In genomic region chr7:143054612-143054965, GRCm38 (mm10) we compare ENCODE assay signal across 8 mouse cellular contexts. TPM values are rescaled to one million over a fixed set of nuclear protein-coding genes. Genes with fewer than 3 reads are reported as not detected.
DNase-seq lines count a peak whose midpoint lies in the region; ATAC-seq and TF ChIP-seq lines count a peak whose summit lies in the region.

No protein-coding gene starts in this region.

- no peak for DNase-seq in lung, postnatal 0 days (ENCODE audit: low spot score)
- no peak for DNase-seq in lung, postnatal 4 days
- DNase-seq in forebrain, embryonic 14.5 days (ENCODE audit: low spot score): no peak
- DNase-seq in urinary bladder, postnatal 25 days (ENCODE audit: low spot score): no peak
- DNase-seq in right cerebral cortex, postnatal 10 days (ENCODE audit: low spot score in 2 of 2): no peak
- DNase-seq in kidney, postnatal 25 days: no peak

- H3K9ac ChIP-seq in lung, postnatal 0 days (replicated peaks; ENCODE audit: low read depth): peak overlapping the region; percentile 88
- H3K9ac ChIP-seq in forebrain, embryonic 14.5 days (ENCODE audit: low read length): peak overlapping the region; percentile 92; the same call in 1 of the 2 replicates
- H3K9ac ChIP-seq in limb, embryonic 12.5 days (replicated peaks): peak overlapping the region; percentile 94

- H3K27me3 ChIP-seq in lung, postnatal 0 days (replicated peaks; ENCODE audit: insufficient read depth, low read length): no peaks in the 10 kb centered on the region
- H3K27me3 ChIP-seq in forebrain, embryonic 14.5 days (replicated peaks; ENCODE audit: control insufficient read depth, insufficient read depth, low read length): no peaks in the 10 kb centered on the region
- H3K27me3 ChIP-seq in limb, embryonic 12.5 days: no peaks in the 10 kb centered on the region
- no peaks in the 10 kb centered on the region for H3K27me3 ChIP-seq in small intestine, adult 2 months (ENCODE audit: control insufficient read depth, insufficient read depth, low read length)

- peak overlapping the region; percentile 90 for H3K4me3 ChIP-seq in lung, postnatal 0 days (ENCODE audit: low read depth, low read length)
- peak overlapping the region; percentile 86 for H3K4me3 ChIP-seq in forebrain, embryonic 14.5 days (ENCODE audit: low read depth, low read length)
- H3K4me3 ChIP-seq in limb, embryonic 12.5 days (replicated peaks): peak overlapping the region; percentile 90
- H3K4me3 ChIP-seq in small intestine, adult 2 months (ENCODE audit: low read depth, low read length): peak overlapping the region; percentile 87

- no peak for TF ChIP-seq CTCF in lung, postnatal 0 days (IDR thresholded peaks at IDR 0.05)
- TF ChIP-seq CTCF in small intestine, adult 2 months (IDR thresholded peaks at IDR 0.05; ENCODE audit: extremely low read depth, insufficient read length, insufficient replicate concordance, low read depth, low read length): no peak

- no peak for TF ChIP-seq POLR2A in small intestine, adult 2 months (IDR thresholded peaks at IDR 0.05; ENCODE audit: low read depth, low read length)

- no peaks in the 10 kb centered on the region for H3K9me3 ChIP-seq in lung, postnatal 0 days (ENCODE audit: low read length)
- no peaks in the 10 kb centered on the region for H3K9me3 ChIP-seq in forebrain, embryonic 14.5 days (replicated peaks; ENCODE audit: control insufficient read depth, low read length)
- H3K9me3 ChIP-seq in limb, embryonic 12.5 days: no peaks in the 10 kb centered on the region

- peak overlapping the region; percentile 86 for H3K4me2 ChIP-seq in lung, postnatal 0 days (replicated peaks; ENCODE audit: low read depth, low read length)
- peak overlapping the region; percentile 80 for H3K4me2 ChIP-seq in forebrain, embryonic 14.5 days (ENCODE audit: low read length)
- peak overlapping the region; percentile 83 for H3K4me2 ChIP-seq in limb, embryonic 12.5 days

- 29% methylated on average over 3 of the region's 3 CpGs for WGBS in lung, postnatal 0 days
- WGBS in forebrain, embryonic 14.5 days: 65% methylated on average over 3 of the region's 3 CpGs
- WGBS in limb, embryonic 12.5 days: 50% methylated on average over 3 of the region's 3 CpGs
- WGBS in small intestine, adult 2 months: 25% methylated on average over 3 of the region's 3 CpGs

- TF ChIP-seq EP300 in lung, postnatal 0 days (IDR thresholded peaks at IDR 0.05): no peak

- H3K4me1 ChIP-seq in lung, postnatal 0 days (ENCODE audit: insufficient read depth, low read depth, low read length): peaks cover 60% of the 10 kb centered on the region
- H3K4me1 ChIP-seq in forebrain, embryonic 14.5 days (ENCODE audit: control insufficient read depth, insufficient read depth, low read length): peaks cover 20% of the 10 kb centered on the region
- peaks cover 57% of the 10 kb centered on the region for H3K4me1 ChIP-seq in limb, embryonic 12.5 days (replicated peaks)
- H3K4me1 ChIP-seq in small intestine, adult 2 months (ENCODE audit: control insufficient read depth, insufficient read depth, insufficient read length, low read length): peaks cover 60% of the 10 kb centered on the region

- no peaks in the 10 kb centered on the region for H3K36me3 ChIP-seq in lung, postnatal 0 days (ENCODE audit: insufficient read depth, low read length)
- peaks cover 2% of the 10 kb centered on the region for H3K36me3 ChIP-seq in forebrain, embryonic 14.5 days (ENCODE audit: control insufficient read depth, insufficient read depth, low read length)
- peaks cover 40% of the 10 kb centered on the region for H3K36me3 ChIP-seq in limb, embryonic 12.5 days
- H3K36me3 ChIP-seq in small intestine, adult 2 months (ENCODE audit: control insufficient read depth, insufficient read depth, low read length): no peaks in the 10 kb centered on the region

- no peak for ATAC-seq in lung, postnatal 0 days
- no peak for ATAC-seq in forebrain, embryonic 14.5 days
- ATAC-seq in limb, embryonic 12.5 days (ENCODE audit: insufficient number of reproducible peaks, insufficient read depth, low FRiP score, low TSS enrichment, low read depth): no peak

- peak overlapping the region; percentile 94 for H3K27ac ChIP-seq in lung, postnatal 0 days (ENCODE audit: low read length)
- H3K27ac ChIP-seq in forebrain, embryonic 14.5 days (ENCODE audit: low read depth, low read length): no peak overlapping the region
- H3K27ac ChIP-seq in limb, embryonic 12.5 days: no peak overlapping the region
- no peak overlapping the region for H3K27ac ChIP-seq in small intestine, adult 2 months (ENCODE audit: insufficient read depth, low read depth, low read length)

RNA-seq across cellular contexts. Expression of gene Cd81, which starts 2.0 kb away (rescaled TPM):
- polyA plus RNA-seq in lung, postnatal 0 days (2015; fragmentation: Nextera tagmentation; extraction: Ambion mirVana): 724 and 747 TPM in 2 replicates
- polyA plus RNA-seq in forebrain, embryonic 14.5 days (2014; fragmentation: Nextera tagmentation; extraction: Ambion mirVana): 343 and 345 TPM in 2 replicates
- polyA plus RNA-seq in limb, embryonic 12.5 days (2016; fragmentation: Nextera tagmentation; extraction: Ambion mirVana): 331 and 337 TPM in 2 replicates
- polyA plus RNA-seq in small intestine, adult 2 months (2012; rRNA removed): 206 and 227 TPM in 2 replicates

RNA-seq across cellular contexts. Expression of gene Tssc4, which starts 14.5 kb away (rescaled TPM):
- polyA plus RNA-seq in lung, postnatal 0 days (2015; fragmentation: Nextera tagmentation; extraction: Ambion mirVana): 52.3 and 54.5 TPM in 2 replicates
- polyA plus RNA-seq in forebrain, embryonic 14.5 days (2014; fragmentation: Nextera tagmentation; extraction: Ambion mirVana): 97.5 and 106 TPM in 2 replicates
- 116 and 121 TPM in 2 replicates for polyA plus RNA-seq in limb, embryonic 12.5 days (2016; fragmentation: Nextera tagmentation; extraction: Ambion mirVana)
- polyA plus RNA-seq in small intestine, adult 2 months (2012; rRNA removed): 46.9 and 60.0 TPM in 2 replicates

RNA-seq across cellular contexts. Expression of gene Trpm5, which starts 39.9 kb away (rescaled TPM):
- 0.65 and 0.72 TPM in 2 replicates for polyA plus RNA-seq in lung, postnatal 0 days (2015; fragmentation: Nextera tagmentation; extraction: Ambion mirVana)
- 1.4 and 2.0 TPM in 2 replicates for polyA plus RNA-seq in forebrain, embryonic 14.5 days (2014; fragmentation: Nextera tagmentation; extraction: Ambion mirVana)
- polyA plus RNA-seq in limb, embryonic 12.5 days (2016; fragmentation: Nextera tagmentation; extraction: Ambion mirVana): 6.2 and 8.8 TPM in 2 replicates
- polyA plus RNA-seq in small intestine, adult 2 months (2012; rRNA removed): 11.9 and 13.1 TPM in 2 replicates

RNA-seq across cellular contexts. Expression of gene Tspan32, which starts 49.7 kb away (rescaled TPM):
- polyA plus RNA-seq in lung, postnatal 0 days (2015; fragmentation: Nextera tagmentation; extraction: Ambion mirVana): 6.1 and 7.8 TPM in 2 replicates
- 0.61 and 1.2 TPM in 2 replicates for polyA plus RNA-seq in forebrain, embryonic 14.5 days (2014; fragmentation: Nextera tagmentation; extraction: Ambion mirVana)
- 2.2 and 2.8 TPM in 2 replicates for polyA plus RNA-seq in limb, embryonic 12.5 days (2016; fragmentation: Nextera tagmentation; extraction: Ambion mirVana)
- 2.1 and 3.5 TPM in 2 replicates for polyA plus RNA-seq in small intestine, adult 2 months (2012; rRNA removed)

RNA-seq across cellular contexts. Expression of gene Kcnq1, which starts 51.6 kb away (rescaled TPM):
- polyA plus RNA-seq in lung, postnatal 0 days (2015; fragmentation: Nextera tagmentation; extraction: Ambion mirVana): 11.8 and 13.0 TPM in 2 replicates
- 0.90 and 2.1 TPM in 2 replicates for polyA plus RNA-seq in forebrain, embryonic 14.5 days (2014; fragmentation: Nextera tagmentation; extraction: Ambion mirVana)
- 0.94 and 1.8 TPM in 2 replicates for polyA plus RNA-seq in limb, embryonic 12.5 days (2016; fragmentation: Nextera tagmentation; extraction: Ambion mirVana)
- 24.0 and 41.8 TPM in 2 replicates for polyA plus RNA-seq in small intestine, adult 2 months (2012; rRNA removed)
